Mouse (Mus musculus): ENCODE data around the gene Jarid2. TPM values are rescaled to one million over a fixed set of nuclear protein-coding genes. Genes with fewer than 3 reads are reported as not detected.

Jarid2 gene
- polyA plus RNA-seq, 1 experiment from 2014 or later, result 34.5 TPM

- H3K9me3 ChIP-seq (ENCODE audit: control insufficient read depth, low read length), result no peaks in the 10 kb centered on the region
- 91% methylated on average over 2 of the region's 2 CpGs for WGBS
- no peak overlapping the region for H3K9ac ChIP-seq (ENCODE audit: low read length)
- H3K4me3 ChIP-seq (ENCODE audit: low read depth, low read length), result no peak overlapping the region
- peaks cover 18% of the 10 kb centered on the region; the same call in 1 of the 2 replicates for H3K36me3 ChIP-seq (ENCODE audit: control insufficient read depth, insufficient read depth, low read length)
- H3K27me3 ChIP-seq (ENCODE audit: control insufficient read depth, insufficient read depth, low read length), result no peaks in the 10 kb centered on the region
- DNase-seq (ENCODE audit: low spot score) (no peak), ATAC-seq (ENCODE audit: insufficient number of reproducible peaks, low FRiP score, low TSS enrichment, low read depth) (no peak)
- H3K4me2 ChIP-seq (ENCODE audit: low read depth, severe bottlenecking), result no peak overlapping the region
- H3K27ac ChIP-seq (replicated peaks; ENCODE audit: low read depth, low read length), result no peak overlapping the region
- 0 out of 2 replicates have a peak, but pooled peaks cover 2% of the 10 kb centered on the region for H3K4me1 ChIP-seq (ENCODE audit: control insufficient read depth, insufficient read depth, low read length)
Measured at GRCm38 (mm10) chr13:44912851-44913250, 183.6 kb downstream of the Jarid2 start.

- ATAC-seq (ENCODE audit: insufficient number of reproducible peaks, low FRiP score, low TSS enrichment, low read depth) (no peak), DNase-seq (ENCODE audit: low spot score) (no peak)
- Histone ChIP-seq H3K27me3 (ENCODE audit: control insufficient read depth, insufficient read depth, low read length) (no peaks in the 10 kb centered on the region), H3K4me1 (ENCODE audit: control insufficient read depth, insufficient read depth, low read length) (0 out of 2 replicates have a peak, but pooled peaks cover 2% of the 10 kb centered on the region), H3K27ac (replicated peaks; ENCODE audit: low read depth, low read length) (no peak overlapping the region), H3K9me3 (ENCODE audit: control insufficient read depth, low read length) (no peaks in the 10 kb centered on the region), H3K36me3 (ENCODE audit: control insufficient read depth, insufficient read depth, low read length) (peaks cover 16% of the 10 kb centered on the region; the same call in 1 of the 2 replicates), H3K9ac (ENCODE audit: low read length) (no peak overlapping the region), H3K4me2 (ENCODE audit: low read depth, severe bottlenecking) (no peak overlapping the region), H3K4me3 (ENCODE audit: low read depth, low read length) (no peak overlapping the region)
- 75% methylated on average over 7 of the region's 7 CpGs for WGBS
Measured at GRCm38 (mm10) chr13:44913560-44913959, 184.3 kb downstream of the Jarid2 start.

GRCm38 (mm10) chr13:44915382-44915781 is 186.1 kb downstream of the Jarid2 start:
- Histone ChIP-seq H3K27ac (replicated peaks; ENCODE audit: low read depth, low read length) (no peak overlapping the region), H3K4me1 (ENCODE audit: control insufficient read depth, insufficient read depth, low read length) (no peaks in the 10 kb centered on the region), H3K27me3 (ENCODE audit: control insufficient read depth, insufficient read depth, low read length) (no peaks in the 10 kb centered on the region), H3K36me3 (ENCODE audit: control insufficient read depth, insufficient read depth, low read length) (peaks cover 28% of the 10 kb centered on the region; the same call in 1 of the 2 replicates), H3K4me3 (ENCODE audit: low read depth, low read length) (no peak overlapping the region), H3K9me3 (ENCODE audit: control insufficient read depth, low read length) (no peaks in the 10 kb centered on the region), H3K4me2 (ENCODE audit: low read depth, severe bottlenecking) (no peak overlapping the region), H3K9ac (ENCODE audit: low read length) (no peak overlapping the region)
- WGBS, result 91% methylated on average over 5 of the region's 5 CpGs
- DNase-seq (ENCODE audit: low spot score), result no peak
- no peak for ATAC-seq (ENCODE audit: insufficient number of reproducible peaks, low FRiP score, low TSS enrichment, low read depth)

- Histone ChIP-seq H3K4me3 (ENCODE audit: low read depth, low read length) (no peak overlapping the region), H3K9ac (ENCODE audit: low read length) (no peak overlapping the region), H3K36me3 (ENCODE audit: control insufficient read depth, insufficient read depth, low read length) (peaks cover 28% of the 10 kb centered on the region; the same call in 1 of the 2 replicates), H3K9me3 (ENCODE audit: control insufficient read depth, low read length) (no peaks in the 10 kb centered on the region), H3K27ac (replicated peaks; ENCODE audit: low read depth, low read length) (no peak overlapping the region), H3K4me1 (ENCODE audit: control insufficient read depth, insufficient read depth, low read length) (no peaks in the 10 kb centered on the region), H3K4me2 (ENCODE audit: low read depth, severe bottlenecking) (no peak overlapping the region), H3K27me3 (ENCODE audit: control insufficient read depth, insufficient read depth, low read length) (no peaks in the 10 kb centered on the region)
- ATAC-seq (ENCODE audit: insufficient number of reproducible peaks, low FRiP score, low TSS enrichment, low read depth), result no peak
- WGBS, result 73% methylated on average over 4 of the region's 4 CpGs
- peak; percentile 39 for DNase-seq (ENCODE audit: low spot score)
Measured at GRCm38 (mm10) chr13:44915945-44916344, 186.7 kb downstream of the Jarid2 start.

GRCm38 (mm10) chr13:44917202-44917601 is 187.9 kb downstream of the Jarid2 start:
- Histone ChIP-seq H3K27me3 (ENCODE audit: control insufficient read depth, insufficient read depth, low read length) (no peaks in the 10 kb centered on the region), H3K27ac (replicated peaks; ENCODE audit: low read depth, low read length) (no peak overlapping the region), H3K36me3 (ENCODE audit: control insufficient read depth, insufficient read depth, low read length) (peaks cover 24% of the 10 kb centered on the region; the same call in 1 of the 2 replicates), H3K9me3 (ENCODE audit: control insufficient read depth, low read length) (no peaks in the 10 kb centered on the region), H3K4me3 (ENCODE audit: low read depth, low read length) (no peak overlapping the region), H3K4me1 (ENCODE audit: control insufficient read depth, insufficient read depth, low read length) (no peaks in the 10 kb centered on the region), H3K9ac (ENCODE audit: low read length) (no peak overlapping the region), H3K4me2 (ENCODE audit: low read depth, severe bottlenecking) (no peak overlapping the region)
- WGBS, result 97% methylated on average over 4 of the region's 4 CpGs
- ATAC-seq (ENCODE audit: insufficient number of reproducible peaks, low FRiP score, low TSS enrichment, low read depth) (no peak), DNase-seq (ENCODE audit: low spot score) (no peak)

GRCm38 (mm10) chr13:44918269-44918668 is 189.0 kb downstream of the Jarid2 start:
- Histone ChIP-seq H3K4me2 (ENCODE audit: low read depth, severe bottlenecking) (no peak overlapping the region), H3K36me3 (ENCODE audit: control insufficient read depth, insufficient read depth, low read length) (peaks cover 23% of the 10 kb centered on the region; the same call in 1 of the 2 replicates), H3K4me3 (ENCODE audit: low read depth, low read length) (no peak overlapping the region), H3K27me3 (ENCODE audit: control insufficient read depth, insufficient read depth, low read length) (no peaks in the 10 kb centered on the region), H3K4me1 (ENCODE audit: control insufficient read depth, insufficient read depth, low read length) (no peaks in the 10 kb centered on the region), H3K9ac (ENCODE audit: low read length) (no peak overlapping the region), H3K9me3 (ENCODE audit: control insufficient read depth, low read length) (no peaks in the 10 kb centered on the region), H3K27ac (replicated peaks; ENCODE audit: low read depth, low read length) (no peak overlapping the region)
- DNase-seq (ENCODE audit: low spot score) (no peak), ATAC-seq (ENCODE audit: insufficient number of reproducible peaks, low FRiP score, low TSS enrichment, low read depth) (no peak)
- WGBS, result 96% methylated on average over 2 of the region's 2 CpGs

GRCm38 (mm10) chr13:44921095-44921494 is 191.8 kb downstream of the Jarid2 start:
- Histone ChIP-seq H3K36me3 (ENCODE audit: control insufficient read depth, insufficient read depth, low read length) (peaks cover 21% of the 10 kb centered on the region; the same call in 1 of the 2 replicates), H3K4me2 (ENCODE audit: low read depth, severe bottlenecking) (no peak overlapping the region), H3K27me3 (ENCODE audit: control insufficient read depth, insufficient read depth, low read length) (no peaks in the 10 kb centered on the region), H3K4me3 (ENCODE audit: low read depth, low read length) (no peak overlapping the region), H3K9ac (ENCODE audit: low read length) (no peak overlapping the region), H3K27ac (replicated peaks; ENCODE audit: low read depth, low read length) (no peak overlapping the region), H3K4me1 (ENCODE audit: control insufficient read depth, insufficient read depth, low read length) (no peaks in the 10 kb centered on the region), H3K9me3 (ENCODE audit: control insufficient read depth, low read length) (no peaks in the 10 kb centered on the region)
- DNase-seq (ENCODE audit: low spot score) (no peak), ATAC-seq (ENCODE audit: insufficient number of reproducible peaks, low FRiP score, low TSS enrichment, low read depth) (no peak)
- 84% methylated on average over 10 of the region's 10 CpGs for WGBS

- H3K4me3 ChIP-seq (ENCODE audit: low read depth, low read length), result no peak overlapping the region
- H3K36me3 ChIP-seq (ENCODE audit: control insufficient read depth, insufficient read depth, low read length), result peaks cover 20% of the 10 kb centered on the region; the same call in 1 of the 2 replicates
- H3K27ac ChIP-seq (replicated peaks; ENCODE audit: low read depth, low read length), result no peak overlapping the region
- H3K4me1 ChIP-seq (ENCODE audit: control insufficient read depth, insufficient read depth, low read length), result no peaks in the 10 kb centered on the region
- no peak overlapping the region for H3K9ac ChIP-seq (ENCODE audit: low read length)
- DNase-seq (ENCODE audit: low spot score) (no peak), ATAC-seq (ENCODE audit: insufficient number of reproducible peaks, low FRiP score, low TSS enrichment, low read depth) (no peak)
- H3K9me3 ChIP-seq (ENCODE audit: control insufficient read depth, low read length), result no peaks in the 10 kb centered on the region
- H3K27me3 ChIP-seq (ENCODE audit: control insufficient read depth, insufficient read depth, low read length), result no peaks in the 10 kb centered on the region
- no peak overlapping the region for H3K4me2 ChIP-seq (ENCODE audit: low read depth, severe bottlenecking)
- 91% methylated on average over 5 of the region's 5 CpGs for WGBS
Measured at GRCm38 (mm10) chr13:44921721-44922120, 192.4 kb downstream of the Jarid2 start.

GRCm38 (mm10) chr13:44924042-44924441 is 194.8 kb downstream of the Jarid2 start:
- Histone ChIP-seq H3K4me1 (ENCODE audit: control insufficient read depth, insufficient read depth, low read length) (no peaks in the 10 kb centered on the region), H3K4me3 (ENCODE audit: low read depth, low read length) (no peak overlapping the region), H3K36me3 (ENCODE audit: control insufficient read depth, insufficient read depth, low read length) (peaks cover 15% of the 10 kb centered on the region; the same call in 1 of the 2 replicates), H3K27me3 (ENCODE audit: control insufficient read depth, insufficient read depth, low read length) (no peaks in the 10 kb centered on the region), H3K4me2 (ENCODE audit: low read depth, severe bottlenecking) (no peak overlapping the region), H3K9me3 (ENCODE audit: control insufficient read depth, low read length) (no peaks in the 10 kb centered on the region), H3K27ac (replicated peaks; ENCODE audit: low read depth, low read length) (no peak overlapping the region), H3K9ac (ENCODE audit: low read length) (no peak overlapping the region)
- WGBS, result 86% methylated on average over 3 of the region's 3 CpGs
- DNase-seq (ENCODE audit: low spot score) (no peak), ATAC-seq (ENCODE audit: insufficient number of reproducible peaks, low FRiP score, low TSS enrichment, low read depth) (no peak)

Data from limb, embryonic 11.5 days (tissue).